In the genomic region with DNA sequence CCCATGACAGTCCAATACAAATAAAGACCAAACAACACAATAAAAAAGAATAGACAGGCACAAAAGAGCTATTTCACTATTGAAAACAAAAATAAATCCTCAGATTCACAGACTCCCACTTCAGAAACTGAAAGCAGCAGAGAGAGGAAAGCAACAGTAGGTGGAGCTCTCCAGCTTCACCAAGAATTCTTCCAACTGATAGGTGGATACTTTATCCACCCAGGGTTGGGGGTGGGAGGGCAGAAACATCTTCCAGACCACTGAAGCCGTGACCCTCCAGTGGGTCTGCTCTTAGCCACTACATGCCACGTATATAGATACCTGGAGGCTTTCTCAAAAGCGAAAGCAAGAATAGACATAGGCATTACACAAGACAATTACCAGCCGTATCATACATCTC, we compare ENCODE assay signal across 12 mouse cellular contexts. TPM values are rescaled to one million over a fixed set of nuclear protein-coding genes. Genes with fewer than 3 reads are reported as not detected.
DNase-seq lines count a peak whose midpoint lies in the region; ATAC-seq and TF ChIP-seq lines count a peak whose summit lies in the region.
"Had no signal": no experiment of that assay in that cellular context is flagged by ENCODE, and none has a peak within 500 bp of the region (broad histone marks: within the 10 kb centered on the region; RNA-seq: fewer than 3 reads in every experiment).

No protein-coding gene starts in this region.

- no peak for TF ChIP-seq EP300 in lung, postnatal 0 days (IDR thresholded peaks at IDR 0.05)

- H3K36me3 ChIP-seq in heart, embryonic 14.5 days (ENCODE audit: control insufficient read depth, insufficient read depth, low read length) = no peaks in the 10 kb centered on the region
- H3K36me3 ChIP-seq in lung, postnatal 0 days (ENCODE audit: insufficient read depth, low read length) = no peaks in the 10 kb centered on the region
- no peaks in the 10 kb centered on the region for H3K36me3 ChIP-seq in midbrain, embryonic 15.5 days (replicated peaks)

- no peak overlapping the region for H3K27ac ChIP-seq in heart, embryonic 14.5 days (replicated peaks in 1 of 2; ENCODE audit: control insufficient read depth in 1 of 2, insufficient read depth in 1 of 2, low read depth in 2 of 2, low read length in 2 of 2)
- no peak overlapping the region for H3K27ac ChIP-seq in lung, postnatal 0 days (ENCODE audit: low read length)
- no peak overlapping the region for H3K27ac ChIP-seq in midbrain, embryonic 15.5 days
- H3K27ac ChIP-seq: forebrain, embryonic 13.5 days; liver, embryonic 14.5 days had no signal

- peak overlapping the region; percentile 38 for H3K4me2 ChIP-seq in heart, embryonic 14.5 days (ENCODE audit: low read length)
- H3K4me2 ChIP-seq in lung, postnatal 0 days (replicated peaks; ENCODE audit: low read depth, low read length) = no peak overlapping the region
- no peak overlapping the region for H3K4me2 ChIP-seq in midbrain, embryonic 15.5 days
- H3K4me2 ChIP-seq: forebrain, embryonic 13.5 days had no signal

- H3K27me3 ChIP-seq in heart, embryonic 14.5 days (ENCODE audit: control insufficient read depth, insufficient read depth, low read length) = no peaks in the 10 kb centered on the region
- no peaks in the 10 kb centered on the region for H3K27me3 ChIP-seq in lung, postnatal 0 days (replicated peaks; ENCODE audit: insufficient read depth, low read length)
- no peaks in the 10 kb centered on the region for H3K27me3 ChIP-seq in midbrain, embryonic 15.5 days (replicated peaks)
- H3K27me3 ChIP-seq: forebrain, embryonic 13.5 days had no signal

- TF ChIP-seq CTCF in lung, postnatal 0 days (IDR thresholded peaks at IDR 0.05) = 0 out of 2 replicates have a peak, but pooled peaks have one; percentile 6

- H3K4me1 ChIP-seq in heart, embryonic 14.5 days (ENCODE audit: control insufficient read depth in 2 of 2, insufficient read depth in 2 of 2, low read length in 2 of 2) = no peaks in the 10 kb centered on the region
- H3K4me1 ChIP-seq in lung, postnatal 0 days (ENCODE audit: insufficient read depth, low read depth, low read length) = no peaks in the 10 kb centered on the region
- no peaks in the 10 kb centered on the region for H3K4me1 ChIP-seq in midbrain, embryonic 15.5 days
- H3K4me1 ChIP-seq: forebrain, embryonic 13.5 days had no signal

- intact Hi-C loops in heart, postnatal 25 days (cut with DNase I) = no loop called here

- no peak overlapping the region for H3K9ac ChIP-seq in heart, embryonic 14.5 days (ENCODE audit: low read length)
- no peak overlapping the region for H3K9ac ChIP-seq in lung, postnatal 0 days (replicated peaks; ENCODE audit: low read depth)
- H3K9ac ChIP-seq in midbrain, embryonic 15.5 days = no peak overlapping the region
- H3K9ac ChIP-seq: forebrain, embryonic 13.5 days; liver, embryonic 14.5 days had no signal

- no peak for DNase-seq in heart, postnatal 25 days (ENCODE audit: low spot score)
- DNase-seq in lung, postnatal 0 days (ENCODE audit: low spot score) = no peak
- no peak for DNase-seq in lung, postnatal 10 days
- peak; percentile 35 for DNase-seq in NIH3T3 (ENCODE audit: low read depth)
- no peak for DNase-seq in urinary bladder, adult 2 months (ENCODE audit: low spot score)
- no peak for DNase-seq in right cerebral cortex, postnatal 25 days

- no peaks in the 10 kb centered on the region for H3K9me3 ChIP-seq in heart, embryonic 14.5 days (ENCODE audit: control insufficient read depth, low read length)
- H3K9me3 ChIP-seq in lung, postnatal 0 days (ENCODE audit: low read length) = no peaks in the 10 kb centered on the region
- no peaks in the 10 kb centered on the region for H3K9me3 ChIP-seq in midbrain, embryonic 15.5 days
- H3K9me3 ChIP-seq: forebrain, embryonic 13.5 days had no signal

- no peak overlapping the region for H3K4me3 ChIP-seq in heart, embryonic 14.5 days (ENCODE audit: control insufficient read depth in 1 of 2, insufficient read depth in 1 of 2, low read depth in 1 of 2, low read length in 2 of 2)
- H3K4me3 ChIP-seq in lung, postnatal 0 days (ENCODE audit: low read depth, low read length) = no peak overlapping the region
- no peak overlapping the region for H3K4me3 ChIP-seq in midbrain, embryonic 15.5 days
- H3K4me3 ChIP-seq: forebrain, embryonic 13.5 days had no signal

- no peak for ATAC-seq in heart, embryonic 14.5 days (ENCODE audit: insufficient number of reproducible peaks, insufficient read depth, low FRiP score, low read depth)
- ATAC-seq in lung, postnatal 0 days = no peak
- ATAC-seq in midbrain, embryonic 15.5 days (replicated peaks) = 0 out of 2 replicates have a peak, but pooled peaks have one; percentile 24

- WGBS in heart, embryonic 14.5 days = 55% methylated on average over 4 of the region's 4 CpGs
- 67% methylated on average over 4 of the region's 4 CpGs for WGBS in lung, postnatal 0 days
- 71% methylated on average over 4 of the region's 4 CpGs for WGBS in midbrain, embryonic 15.5 days

RNA-seq across cellular contexts. Expression of a gene that starts 31.6 kb away (rescaled TPM):
- polyA plus RNA-seq in heart, embryonic 14.5 days (2014; fragmentation: Nextera tagmentation; extraction: Ambion mirVana) = not detected in 2 replicates
- total RNA-seq in heart, postnatal 25 days (2021) = not detected
- not detected in 2 replicates for polyA plus RNA-seq in lung, postnatal 0 days (2015; fragmentation: Nextera tagmentation; extraction: Ambion mirVana)
- polyA plus RNA-seq in midbrain, embryonic 15.5 days (2015; fragmentation: Nextera tagmentation; extraction: Ambion mirVana) = not detected in 2 replicates
- polyA plus RNA-seq in urinary bladder, adult 2 months (2012; rRNA removed) = not detected in 2 replicates
- total RNA-seq: heart, adult 8-10 months; left cerebral cortex, postnatal 10 days had no signal
- polyA plus RNA-seq: forebrain, embryonic 13.5 days; liver, embryonic 14.5 days had no signal
